Mouse (Mus musculus) neural tube, embryonic 13.5 days (tissue): ENCODE measurements at regions not wholly inside any gene's neighbourhood (a gene's known extent, or its start where the extent isn't known, plus 50 kb on each side); places are given as distances from the start of the nearest gene placed in this dataset.

Experiments
- ATAC-seq: fragments of 200-750 bp; cut with Nextera tagmentation; 2 replicates; pipeline ENCODE4 v1.8.0; 2017; ENCODE audit warnings: low read depth, mild to moderate bottlenecking, moderate TSS enrichment, moderate library complexity
- H3K27ac ChIP-seq: fragments of 300-500 bp; sonication (generic); replicated peaks from 2 replicates; pipeline ENCODE4 v1.5.1; 2015; ENCODE audit warnings: moderate library complexity, mild to moderate bottlenecking, inconsistent platforms
- H3K27me3 ChIP-seq: fragments of 300-500 bp; sonication (generic); 2 replicates; pipeline ENCODE4 v1.6.1; 2015; ENCODE audit warnings: mild to moderate bottlenecking, inconsistent platforms
- H3K36me3 ChIP-seq: fragments of 300-500 bp; sonication (generic); 2 replicates; pipeline ENCODE4 v1.6.1; 2015; ENCODE audit warnings: mild to moderate bottlenecking, inconsistent platforms
- H3K4me1 ChIP-seq: fragments of 300-500 bp; sonication (generic); replicated peaks from 2 replicates; pipeline ENCODE4 v1.6.1; 2015; ENCODE audit warnings: inconsistent platforms
- H3K4me2 ChIP-seq: fragments of 300-500 bp; sonication (generic); 2 replicates; pipeline ENCODE4 v1.6.1; 2015; ENCODE audit warnings: inconsistent platforms, mild to moderate bottlenecking, moderate library complexity
- H3K4me3 ChIP-seq: fragments of 300-500 bp; sonication (generic); 2 replicates; pipeline ENCODE4 v1.5.1; 2015; ENCODE audit warnings: mild to moderate bottlenecking, inconsistent platforms
- H3K9ac ChIP-seq: fragments of 300-500 bp; sonication (generic); 2 replicates; pipeline ENCODE4 v1.6.1; 2015; ENCODE audit warnings: moderate library complexity, mild to moderate bottlenecking, inconsistent platforms
- H3K9me3 ChIP-seq: fragments of 300-500 bp; sonication (generic); 2 replicates; pipeline ENCODE4 v1.6.1; 2016; ENCODE audit warnings: inconsistent platforms
- WGBS: fragments of 180-500 bp; shearing (Covaris S2); methylation state at CpG from one replicate; pipeline ENCODE4 v1.1.7; 2015; 5-methylcytosine and 5-hydroxymethylcytosine counted together

- Histone ChIP-seq H3K27ac (no peak overlapping the region), H3K27me3 (no peaks in the 10 kb centered on the region), H3K4me2 (no peak overlapping the region), H3K9me3 (no peaks in the 10 kb centered on the region), H3K36me3 (no peaks in the 10 kb centered on the region), H3K4me3 (no peak overlapping the region), H3K4me1 (no peaks in the 10 kb centered on the region), H3K9ac (no peak overlapping the region)
- ATAC-seq = no peak
- 68% methylated on average over 7 of the region's 7 CpGs for WGBS
These were observed 50.3 kb upstream of the Rapgef5 start for GRCm38 (mm10) chr12:117465998-117466397.
